Mouse (Mus musculus) liver, embryonic 14.5 days (tissue): ENCODE measurements at regions not wholly inside any gene's neighbourhood (a gene's known extent, or its start where the extent isn't known, plus 50 kb on each side); places are given as distances from the start of the nearest gene placed in this dataset.

ENCODE experiments used
- CTCF ChIP-seq: IDR thresholded peaks from 2 replicates; pipeline ENCODE4 v1.5.1; 2016; ENCODE audit warnings: antibody characterized with exemption, low read depth, control low read depth
- EP300 ChIP-seq: IDR thresholded peaks from 2 replicates; pipeline ENCODE4 v1.6.1; 2016; ENCODE audit warnings: antibody characterized with exemption, low read depth

GRCm38 (mm10) chr4:124477870-124478301 is 132.7 kb downstream of the 3100002H09Rik start:
- no peak for TF ChIP-seq EP300
- TF ChIP-seq CTCF = no peak
